Mouse (Mus musculus): ENCODE measurements at regions not wholly inside any gene's neighbourhood (a gene's known extent, or its start where the extent isn't known, plus 50 kb on each side); places are given as distances from the start of the nearest gene placed in this dataset.

DNA sequence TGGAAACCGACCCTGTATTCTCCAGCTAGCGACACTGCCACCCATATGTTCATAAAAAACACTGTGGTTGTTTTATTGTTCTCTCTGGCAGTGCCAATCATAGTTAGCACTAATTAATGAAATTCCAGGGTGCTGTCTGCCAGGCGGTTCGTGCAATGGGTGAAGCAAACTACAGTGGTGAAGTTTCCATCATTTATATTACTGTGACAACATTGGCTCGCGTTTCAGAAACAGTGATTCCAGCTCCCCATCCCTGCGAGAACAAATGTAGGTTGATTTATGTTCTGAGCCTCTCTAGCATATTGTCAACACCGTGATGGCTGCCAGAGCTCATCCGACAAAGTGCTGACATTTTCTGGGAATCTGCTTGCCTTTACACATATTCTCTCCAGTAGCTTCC, 480.7 kb upstream of the Igfbp7 start:
- Histone ChIP-seq H3K4me3 (ENCODE audit: low read depth, low read length) (no peak overlapping the region), H3K27me3 (ENCODE audit: control insufficient read depth, insufficient read depth, low read length) (no peaks in the 10 kb centered on the region), H3K9me3 (ENCODE audit: control insufficient read depth, low read length) (no peaks in the 10 kb centered on the region), H3K27ac (replicated peaks) (no peak overlapping the region), H3K4me2 (replicated peaks; ENCODE audit: low read depth) (no peak overlapping the region), H3K36me3 (ENCODE audit: control insufficient read depth, insufficient read depth, low read length) (no peaks in the 10 kb centered on the region), H3K9ac (ENCODE audit: low read length) (no peak overlapping the region), H3K4me1 (replicated peaks; ENCODE audit: control insufficient read depth, insufficient read depth) (no peaks in the 10 kb centered on the region)
- no peak for DNase-seq (ENCODE audit: low spot score)
- TF ChIP-seq CTCF (IDR thresholded peaks at IDR 0.05; ENCODE audit: low read depth): no peak
- TF ChIP-seq EP300 (optimal IDR thresholded peaks at IDR 0.05): no peak
- WGBS: 45% methylated on average over 9 of the region's 9 CpGs
- no peak; the same call in 1 of the 2 replicates for ATAC-seq (ENCODE audit: low FRiP score, low TSS enrichment)

DNA sequence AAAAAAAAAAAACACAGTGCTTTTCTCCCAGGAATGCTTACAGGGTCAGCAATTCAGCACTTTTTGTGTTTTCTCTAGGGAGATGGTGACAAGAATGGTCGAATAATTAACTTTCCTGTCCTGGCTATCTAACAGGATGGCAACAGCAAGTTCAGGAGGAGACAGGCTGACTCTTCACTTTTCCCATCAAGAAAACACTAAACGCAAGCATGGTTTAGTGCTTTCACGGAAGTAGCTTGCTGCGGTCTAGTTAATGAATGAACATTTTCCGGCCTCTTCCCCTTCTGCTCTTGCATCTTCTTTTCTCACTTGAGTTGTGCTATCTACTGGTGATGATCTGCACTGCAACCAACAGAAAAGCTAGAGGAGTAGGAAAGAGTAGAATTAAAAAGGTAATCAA, 463.6 kb upstream of the Igfbp7 start:
- no peak for ATAC-seq (ENCODE audit: low FRiP score, low TSS enrichment)
- WGBS: 70% methylated on average over 5 of the region's 5 CpGs

DNA sequence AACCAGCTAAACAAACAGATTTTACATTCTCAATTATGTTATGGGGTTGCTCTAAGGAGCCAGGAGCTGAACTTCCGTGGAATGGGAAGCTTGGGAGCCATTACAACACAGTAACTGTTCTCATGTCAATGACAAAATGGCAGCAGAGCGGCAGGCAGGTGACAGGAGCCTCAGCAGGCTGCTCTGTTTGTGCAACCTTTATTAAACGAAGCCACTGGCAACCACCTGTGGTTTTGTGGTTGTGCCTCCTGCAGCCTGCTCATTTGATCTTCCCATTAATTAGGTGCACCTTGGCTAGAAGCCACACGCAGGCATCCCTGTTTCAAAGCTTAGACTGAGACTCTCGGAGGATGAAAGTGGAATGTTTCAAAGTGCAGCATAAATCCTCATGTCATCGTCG, 457.5 kb upstream of the Igfbp7 start:
- no peak for ATAC-seq (ENCODE audit: low FRiP score, low TSS enrichment)
- no peak overlapping the region for H3K4me3 ChIP-seq (ENCODE audit: low read depth, low read length)
- H3K4me2 ChIP-seq (replicated peaks; ENCODE audit: low read depth): no peak overlapping the region
- TF ChIP-seq EP300 (optimal IDR thresholded peaks at IDR 0.05) (no peak), CTCF (IDR thresholded peaks at IDR 0.05; ENCODE audit: low read depth) (no peak)
- WGBS: 69% methylated on average over 7 of the region's 7 CpGs
- no peak for DNase-seq (ENCODE audit: low spot score)
- H3K9me3 ChIP-seq (ENCODE audit: control insufficient read depth, low read length): no peaks in the 10 kb centered on the region
- no peak overlapping the region for H3K9ac ChIP-seq (ENCODE audit: low read length)
- H3K27ac ChIP-seq (replicated peaks): no peak overlapping the region
- H3K36me3 ChIP-seq (ENCODE audit: control insufficient read depth, insufficient read depth, low read length): no peaks in the 10 kb centered on the region
- no peaks in the 10 kb centered on the region for H3K4me1 ChIP-seq (replicated peaks; ENCODE audit: control insufficient read depth, insufficient read depth)
- H3K27me3 ChIP-seq (ENCODE audit: control insufficient read depth, insufficient read depth, low read length): no peaks in the 10 kb centered on the region

More for the DNA sequence above, 463.6 kb upstream of the Igfbp7 start:
- Histone ChIP-seq H3K27me3 (ENCODE audit: control insufficient read depth, insufficient read depth, low read length) (no peaks in the 10 kb centered on the region), H3K4me2 (replicated peaks; ENCODE audit: low read depth) (no peak overlapping the region), H3K27ac (replicated peaks) (no peak overlapping the region), H3K4me1 (replicated peaks; ENCODE audit: control insufficient read depth, insufficient read depth) (no peaks in the 10 kb centered on the region), H3K9me3 (ENCODE audit: control insufficient read depth, low read length) (no peaks in the 10 kb centered on the region), H3K4me3 (ENCODE audit: low read depth, low read length) (no peak overlapping the region), H3K9ac (ENCODE audit: low read length) (no peak overlapping the region), H3K36me3 (ENCODE audit: control insufficient read depth, insufficient read depth, low read length) (no peaks in the 10 kb centered on the region)
- no peak for DNase-seq (ENCODE audit: low spot score)
- TF ChIP-seq CTCF (IDR thresholded peaks at IDR 0.05; ENCODE audit: low read depth) (no peak), EP300 (optimal IDR thresholded peaks at IDR 0.05) (no peak)

DNA sequence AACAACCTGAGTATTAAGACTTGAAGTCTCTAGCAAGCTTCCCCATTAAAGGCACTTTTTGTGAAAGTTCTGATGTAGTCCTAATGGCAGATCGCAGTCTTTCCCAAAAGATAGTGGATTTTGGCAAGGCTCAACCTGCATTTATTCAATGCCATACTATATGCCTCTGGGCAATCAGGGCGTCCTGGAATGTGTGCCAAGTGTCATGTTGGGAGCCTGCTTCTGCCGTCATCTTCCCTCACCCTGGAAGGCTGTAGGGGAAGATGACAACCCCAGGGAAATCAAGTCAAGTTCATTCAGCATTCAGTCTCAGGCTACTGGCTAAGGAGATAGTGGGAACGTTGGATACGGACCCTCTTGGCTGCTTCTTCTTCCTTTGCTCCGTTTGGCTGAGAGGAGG, 447.4 kb upstream of the Igfbp7 start:
- Histone ChIP-seq H3K4me2 (replicated peaks; ENCODE audit: low read depth) (no peak overlapping the region), H3K9ac (ENCODE audit: low read length) (no peak overlapping the region), H3K27ac (replicated peaks) (no peak overlapping the region), H3K9me3 (ENCODE audit: control insufficient read depth, low read length) (no peaks in the 10 kb centered on the region), H3K36me3 (ENCODE audit: control insufficient read depth, insufficient read depth, low read length) (no peaks in the 10 kb centered on the region), H3K4me3 (ENCODE audit: low read depth, low read length) (no peak overlapping the region), H3K27me3 (ENCODE audit: control insufficient read depth, insufficient read depth, low read length) (no peaks in the 10 kb centered on the region), H3K4me1 (replicated peaks; ENCODE audit: control insufficient read depth, insufficient read depth) (no peaks in the 10 kb centered on the region)
- ATAC-seq (ENCODE audit: low FRiP score, low TSS enrichment) (no peak), DNase-seq (ENCODE audit: low spot score) (no peak)
- no peak for TF ChIP-seq EP300 (optimal IDR thresholded peaks at IDR 0.05)
- 84% methylated on average over 6 of the region's 6 CpGs for WGBS

DNA sequence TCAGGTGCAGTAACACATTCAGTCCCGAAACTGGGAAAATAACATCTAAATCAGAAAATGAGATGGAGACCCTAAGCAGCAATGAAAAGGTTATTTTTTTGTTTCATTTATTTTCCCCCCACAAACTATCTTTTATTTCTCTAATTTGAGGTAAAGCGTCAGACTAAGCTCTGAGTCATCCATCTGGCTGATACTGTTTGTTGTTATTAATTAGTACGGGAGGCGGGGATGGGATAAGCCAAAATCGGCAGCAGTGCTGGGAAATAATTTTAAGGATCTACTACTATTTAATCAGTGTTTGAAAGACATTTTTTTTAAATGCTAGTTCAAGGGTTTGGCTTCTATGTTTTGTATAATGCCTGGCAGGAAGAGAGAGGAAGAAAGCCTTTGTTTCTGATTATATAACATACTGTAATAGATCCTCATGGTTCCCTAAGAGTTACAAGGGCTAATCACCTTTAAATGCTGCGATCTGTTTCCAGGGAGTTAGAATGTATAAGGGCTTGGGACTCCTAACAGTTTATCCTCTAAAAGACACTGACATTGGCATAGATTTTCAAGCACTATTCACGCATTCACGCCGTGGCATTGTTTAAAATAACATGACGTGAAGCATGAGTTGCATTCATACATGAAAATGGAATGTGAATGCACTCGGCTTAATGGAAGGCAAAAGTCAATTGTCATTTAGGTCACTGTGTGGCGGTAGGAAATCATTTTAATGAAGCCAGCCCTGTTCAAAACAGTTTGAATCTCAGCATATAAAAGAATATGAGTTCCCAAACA, 446.4 kb upstream of the Igfbp7 start:
- H3K27ac ChIP-seq (replicated peaks): no peak overlapping the region
- H3K9ac ChIP-seq (ENCODE audit: low read length): no peak overlapping the region
- no peak overlapping the region for H3K4me3 ChIP-seq (ENCODE audit: low read depth, low read length)
- H3K9me3 ChIP-seq (ENCODE audit: control insufficient read depth, low read length): no peaks in the 10 kb centered on the region
- TF ChIP-seq CTCF (IDR thresholded peaks at IDR 0.05; ENCODE audit: low read depth) (no peak), EP300 (optimal IDR thresholded peaks at IDR 0.05) (no peak)
- H3K4me1 ChIP-seq (replicated peaks; ENCODE audit: control insufficient read depth, insufficient read depth): no peaks in the 10 kb centered on the region
- WGBS: 55% methylated on average over 12 of the region's 12 CpGs
- no peak overlapping the region for H3K4me2 ChIP-seq (replicated peaks; ENCODE audit: low read depth)
- ATAC-seq (ENCODE audit: low FRiP score, low TSS enrichment) (no peak), DNase-seq (ENCODE audit: low spot score) (no peak)
- H3K27me3 ChIP-seq (ENCODE audit: control insufficient read depth, insufficient read depth, low read length): no peaks in the 10 kb centered on the region
- no peaks in the 10 kb centered on the region for H3K36me3 ChIP-seq (ENCODE audit: control insufficient read depth, insufficient read depth, low read length)

DNA sequence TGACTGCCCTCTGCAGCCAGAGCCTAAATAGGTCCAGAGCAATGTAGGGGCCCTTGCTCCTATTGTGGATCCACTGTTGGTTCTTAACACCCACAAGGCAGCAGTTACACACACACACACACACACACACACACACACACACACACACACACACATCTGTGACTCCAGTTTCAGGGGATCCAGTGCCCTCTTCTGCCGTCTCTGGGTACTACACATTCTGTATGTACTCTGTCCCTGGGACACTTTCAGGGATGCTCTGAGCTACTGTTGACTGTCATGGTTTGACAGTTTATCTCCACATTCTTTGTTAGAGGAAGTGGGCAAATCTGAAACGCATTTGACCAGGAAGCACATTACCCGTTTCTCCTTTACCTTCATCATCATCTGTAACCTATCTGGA, 443.8 kb upstream of the Igfbp7 start:
- DNase-seq (ENCODE audit: low spot score): no peak
- Histone ChIP-seq H3K4me1 (replicated peaks; ENCODE audit: control insufficient read depth, insufficient read depth) (no peaks in the 10 kb centered on the region), H3K36me3 (ENCODE audit: control insufficient read depth, insufficient read depth, low read length) (no peaks in the 10 kb centered on the region), H3K9ac (ENCODE audit: low read length) (no peak overlapping the region), H3K9me3 (ENCODE audit: control insufficient read depth, low read length) (no peaks in the 10 kb centered on the region), H3K27ac (replicated peaks) (no peak overlapping the region), H3K4me2 (replicated peaks; ENCODE audit: low read depth) (no peak overlapping the region), H3K27me3 (ENCODE audit: control insufficient read depth, insufficient read depth, low read length) (no peaks in the 10 kb centered on the region), H3K4me3 (ENCODE audit: low read depth, low read length) (no peak overlapping the region)
- TF ChIP-seq EP300 (optimal IDR thresholded peaks at IDR 0.05) (no peak), CTCF (IDR thresholded peaks at IDR 0.05; ENCODE audit: low read depth) (peak; percentile 56)
- no peak for ATAC-seq (ENCODE audit: low FRiP score, low TSS enrichment)
- 89% methylated on average over 3 of the region's 3 CpGs for WGBS
